Mouse (Mus musculus) limb, embryonic 14.5 days (tissue): ENCODE data around the gene Fto. TPM values are rescaled to one million over a fixed set of nuclear protein-coding genes. Genes with fewer than 3 reads are reported as not detected.

ENCODE experiments used
- ATAC-seq: fragments of 200-750 bp; cut with Nextera tagmentation; 2 replicates; pipeline ENCODE4 v1.8.0; 2017; ENCODE audit warnings: low read depth, moderate number of reproducible peaks, moderate TSS enrichment; ENCODE audit not compliant: low FRiP score
- DNase-seq: peaks from one replicate; pipeline ENCODE4 v3.0.0-alpha.2; 2015; ENCODE audit warnings: low spot score
- H3K27ac ChIP-seq: fragments of 300-500 bp; sonication (generic); replicated peaks from 2 replicates; pipeline ENCODE4 v1.5.1; 2014; ENCODE audit warnings: low read depth, mild to moderate bottlenecking, low read length, moderate library complexity, mixed read lengths
- H3K27me3 ChIP-seq: fragments of 300-500 bp; sonication (generic); 2 replicates; pipeline ENCODE4 v1.6.1; 2014; ENCODE audit warnings: low read length, mixed read lengths; ENCODE audit not compliant: control insufficient read depth, insufficient read depth
- H3K36me3 ChIP-seq: fragments of 300-500 bp; sonication (generic); 2 replicates; pipeline ENCODE4 v1.6.1; 2014; ENCODE audit warnings: mild to moderate bottlenecking, low read length, moderate library complexity, mixed read lengths; ENCODE audit not compliant: control insufficient read depth, insufficient read depth
- H3K4me1 ChIP-seq: fragments of 300-500 bp; sonication (generic); 2 replicates; pipeline ENCODE4 v1.6.1; 2014; ENCODE audit warnings: antibody characterized with exemption, low read length, mixed read lengths; ENCODE audit not compliant: control insufficient read depth, insufficient read depth
- H3K4me2 ChIP-seq: fragments of 300-500 bp; sonication (generic); replicated peaks from 2 replicates; pipeline ENCODE4 v1.6.1; 2014; ENCODE audit warnings: low read depth, mild to moderate bottlenecking, low read length, moderate library complexity; ENCODE audit not compliant: severe bottlenecking
- H3K4me3 ChIP-seq: fragments of 300-500 bp; sonication (generic); replicated peaks from 2 replicates; pipeline ENCODE4 v1.5.1; 2014; ENCODE audit warnings: low read length
- H3K9ac ChIP-seq: fragments of 300-500 bp; sonication (generic); 2 replicates; pipeline ENCODE4 v1.6.1; 2014; ENCODE audit warnings: mild to moderate bottlenecking, low read depth, low read length, moderate library complexity; ENCODE audit not compliant: severe bottlenecking
- H3K9me3 ChIP-seq: fragments of 300-500 bp; sonication (generic); 2 replicates; pipeline ENCODE4 v1.6.1; 2016; ENCODE audit warnings: low read length; ENCODE audit not compliant: control insufficient read depth
- POLR2A ChIP-seq: fragments of 200-500 bp; IDR thresholded peaks from 2 replicates; pipeline ENCODE4 v1.8.0; 2012; ENCODE audit warnings: inconsistent platforms, mild to moderate bottlenecking, moderate library complexity, borderline replicate concordance; ENCODE audit not compliant: insufficient read depth, insufficient read length; ENCODE audit errors: extremely low read depth
- WGBS: fragments of 180-500 bp; shearing (Covaris S2); extraction: QIAGEN DNeasy Blood & Tissue Kit; methylation state at CpG from one replicate; pipeline ENCODE4 v1.1.7; 2014; 5-methylcytosine and 5-hydroxymethylcytosine counted together
- polyA plus RNA-seq, 2 experiments: library from polyadenylated mRNA; depleted of rRNA in 1 of 2; stranded (reverse) in 1 of 2; unstranded in 1 of 2; fragments of >200 nt; fragmentation: Nextera tagmentation in 1 of 2; extraction: Ambion mirVana in 1 of 2; gene quantifications; 2 replicates each; pipeline versions ENCODE4 v1.2.1 to v1.2.3; 2012 to 2014

Gene Fto
- polyA plus RNA-seq, 2 experiments: 80.0 to 107 TPM

DNA sequence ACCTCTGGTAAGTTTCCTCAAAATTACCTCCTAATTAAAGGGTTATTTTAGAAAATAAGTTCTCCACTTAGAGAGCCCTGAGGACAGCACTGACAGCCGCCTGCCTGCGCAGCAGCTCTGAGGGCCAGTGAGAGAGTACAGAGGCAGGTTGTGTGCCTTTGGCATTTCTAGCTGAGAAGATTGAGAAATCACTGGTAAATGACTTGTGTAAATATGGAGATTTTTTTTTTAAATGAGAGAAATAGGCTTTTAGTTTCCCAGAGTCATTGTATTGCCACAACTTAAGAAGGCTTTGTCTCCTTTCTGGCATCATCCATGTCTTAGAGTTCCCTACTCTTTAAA is 181.9 kb downstream of the Fto start:
- Histone ChIP-seq H3K4me2 (no peak overlapping the region), H3K9ac (no peak overlapping the region), H3K27me3 (no peaks in the 10 kb centered on the region), H3K4me1 (no peaks in the 10 kb centered on the region), H3K9me3 (no peaks in the 10 kb centered on the region), H3K27ac (no peak overlapping the region), H3K36me3 (no peaks in the 10 kb centered on the region), H3K4me3 (no peak overlapping the region)
- no peak for DNase-seq
- WGBS: 66% methylated on average over 2 of the region's 2 CpGs
- no peak for TF ChIP-seq POLR2A
- ATAC-seq: no peak

GRCm38 (mm10) chr8:91496000-91496399 is 182.7 kb downstream of the Fto start:
- no peak for ATAC-seq

DNA sequence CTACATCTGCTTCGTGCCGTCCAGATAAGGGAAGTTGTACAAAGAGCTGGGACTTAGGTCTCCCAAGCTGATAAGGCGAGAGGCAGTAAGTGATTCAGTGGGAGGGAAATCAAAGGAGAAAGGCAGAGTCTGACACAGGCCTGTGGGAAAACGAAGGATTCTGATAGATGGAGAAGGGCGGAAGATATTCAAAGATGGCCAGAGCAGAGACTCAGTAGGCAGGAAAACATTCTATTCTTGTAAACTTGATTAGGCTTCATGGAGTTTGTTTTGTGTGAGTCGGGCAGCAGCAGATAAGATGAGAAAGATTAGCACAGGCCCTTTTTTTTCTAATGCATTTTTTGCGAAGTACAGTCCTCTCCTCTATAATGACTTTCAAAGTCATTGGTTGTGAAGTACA is 183.6 kb downstream of the Fto start:
- H3K27me3 ChIP-seq: no peaks in the 10 kb centered on the region
- no peak overlapping the region for H3K4me3 ChIP-seq
- ATAC-seq (no peak), DNase-seq (no peak)
- no peaks in the 10 kb centered on the region for H3K4me1 ChIP-seq
- no peak overlapping the region for H3K27ac ChIP-seq
- WGBS: 67% methylated on average over 7 of the region's 7 CpGs
- no peaks in the 10 kb centered on the region for H3K9me3 ChIP-seq
- TF ChIP-seq POLR2A: no peak
- peaks cover 5% of the 10 kb centered on the region; the same call in 1 of the 2 replicates for H3K36me3 ChIP-seq
- no peak overlapping the region for H3K4me2 ChIP-seq
- no peak overlapping the region for H3K9ac ChIP-seq

More at GRCm38 (mm10) chr8:91496000-91496399, 182.7 kb downstream of the Fto start:
- no peak overlapping the region for H3K4me2 ChIP-seq
- no peak overlapping the region for H3K9ac ChIP-seq
- H3K27ac ChIP-seq: no peak overlapping the region
- no peaks in the 10 kb centered on the region for H3K4me1 ChIP-seq
- no peaks in the 10 kb centered on the region; the same call in 1 of the 2 replicates for H3K36me3 ChIP-seq
- no peaks in the 10 kb centered on the region for H3K9me3 ChIP-seq
- no peak for TF ChIP-seq POLR2A
- no peak overlapping the region for H3K4me3 ChIP-seq
- H3K27me3 ChIP-seq: no peaks in the 10 kb centered on the region
- no peak for DNase-seq

DNA sequence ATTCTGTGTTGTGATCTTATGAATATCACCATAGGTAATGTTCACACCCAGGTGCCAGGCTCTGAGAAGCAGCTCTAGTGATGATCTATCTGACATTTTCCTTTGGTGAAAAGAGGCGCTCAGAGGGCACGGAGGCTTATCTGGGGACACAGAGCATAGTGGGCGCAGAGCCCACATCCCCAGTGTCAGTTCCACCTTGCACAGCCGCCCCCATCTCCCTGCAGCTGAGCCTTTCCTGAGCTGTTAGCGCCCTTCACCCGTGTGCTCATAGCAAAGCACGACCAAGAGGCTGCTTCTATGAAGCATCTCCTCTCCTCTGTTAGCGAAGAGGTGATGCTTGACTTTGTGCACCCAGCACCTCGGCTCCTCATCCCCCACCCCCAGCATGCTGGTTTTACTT is 185.3 kb downstream of the Fto start:
- peaks cover 5% of the 10 kb centered on the region; the same call in 1 of the 2 replicates for H3K36me3 ChIP-seq
- no peaks in the 10 kb centered on the region for H3K27me3 ChIP-seq
- DNase-seq (no peak), ATAC-seq (no peak)
- no peaks in the 10 kb centered on the region for H3K9me3 ChIP-seq
- H3K4me1 ChIP-seq: no peaks in the 10 kb centered on the region
- WGBS: 92% methylated on average over 9 of the region's 9 CpGs
- H3K9ac ChIP-seq: no peak overlapping the region
- no peak for TF ChIP-seq POLR2A
- H3K4me2 ChIP-seq: no peak overlapping the region
- H3K4me3 ChIP-seq: no peak overlapping the region
- H3K27ac ChIP-seq: no peak overlapping the region

DNA sequence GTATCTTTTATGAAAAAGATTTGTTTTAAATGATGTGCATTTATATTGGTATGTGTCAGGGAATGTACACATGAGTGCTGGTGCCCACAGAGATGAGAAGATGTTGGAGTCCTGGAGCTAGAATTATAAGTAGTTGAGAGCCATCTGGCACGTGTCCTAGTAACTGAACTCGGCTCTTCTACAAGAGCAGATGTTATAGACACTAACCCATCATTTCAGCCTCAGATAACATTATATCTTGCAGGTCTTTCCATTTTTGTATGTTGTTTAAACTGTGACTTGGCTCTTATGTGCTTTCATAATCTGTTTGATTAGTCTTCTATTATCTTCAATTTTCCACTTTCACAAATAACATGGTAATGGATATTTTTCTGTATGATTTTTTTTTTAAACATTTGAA is 186.0 kb downstream of the Fto start:
- Histone ChIP-seq H3K9ac (no peak overlapping the region), H3K4me2 (no peak overlapping the region), H3K36me3 (peaks cover 5% of the 10 kb centered on the region; the same call in 1 of the 2 replicates), H3K4me1 (no peaks in the 10 kb centered on the region), H3K27ac (no peak overlapping the region), H3K27me3 (no peaks in the 10 kb centered on the region), H3K4me3 (no peak overlapping the region), H3K9me3 (no peaks in the 10 kb centered on the region)
- TF ChIP-seq POLR2A: no peak
- ATAC-seq (no peak), DNase-seq (no peak)
- WGBS: 70% methylated on average over 2 of the region's 2 CpGs

DNA sequence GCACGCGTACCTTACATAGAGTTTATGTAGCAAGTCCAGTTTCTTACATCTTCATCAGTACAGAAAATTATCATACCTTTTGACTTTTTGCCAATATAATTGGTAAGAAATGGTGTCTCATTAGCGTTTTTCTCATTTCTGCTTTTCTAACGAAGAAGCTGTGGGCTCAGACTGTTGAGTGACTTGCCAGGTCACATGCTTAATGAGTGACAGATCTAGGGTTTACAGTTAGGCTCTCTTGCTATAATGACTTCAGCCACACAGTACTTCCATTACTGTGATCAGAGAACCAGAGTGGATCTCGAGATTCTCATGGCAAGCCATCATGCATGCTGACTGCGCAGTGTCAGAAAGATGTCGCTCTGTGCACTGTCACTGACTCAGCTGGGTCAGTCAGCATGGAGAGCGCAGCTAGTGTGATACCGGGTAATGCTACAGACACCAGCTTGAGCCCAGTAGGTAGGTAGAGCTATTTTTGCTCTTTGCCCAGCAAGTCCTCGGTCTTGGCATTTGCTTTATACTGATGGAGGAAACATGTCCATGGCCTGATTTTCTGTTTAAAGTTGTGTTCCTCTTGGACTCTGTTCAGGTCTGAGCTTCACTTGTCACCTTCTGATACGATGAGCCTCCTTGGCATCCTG is 188.8 kb downstream of the Fto start:
- TF ChIP-seq POLR2A: no peak
- Histone ChIP-seq H3K27ac (no peak overlapping the region), H3K9ac (no peak overlapping the region), H3K36me3 (peaks cover 5% of the 10 kb centered on the region; the same call in 1 of the 2 replicates), H3K9me3 (no peaks in the 10 kb centered on the region), H3K4me2 (no peak overlapping the region), H3K27me3 (no peaks in the 10 kb centered on the region), H3K4me3 (no peak overlapping the region), H3K4me1 (no peaks in the 10 kb centered on the region)
- 87% methylated on average over 11 of the region's 11 CpGs for WGBS
- ATAC-seq (no peak), DNase-seq (no peak)
